Mouse (Mus musculus) olfactory bulb, adult 2 months (tissue): ENCODE measurements at regions not wholly inside any gene's neighbourhood (a gene's known extent, or its start where the extent isn't known, plus 50 kb on each side); places are given as distances from the start of the nearest gene placed in this dataset.

Source experiments
- CTCF ChIP-seq: fragments of 200-500 bp; IDR thresholded peaks from 2 replicates; pipeline ENCODE4 v1.5.1; 2012; ENCODE audit warnings: low read depth, mild to moderate bottlenecking, low read length, moderate library complexity; ENCODE audit not compliant: insufficient read depth
- POLR2A ChIP-seq: fragments of 200-500 bp; IDR thresholded peaks from 2 replicates; pipeline ENCODE4 v1.6.1; 2012; ENCODE audit warnings: mild to moderate bottlenecking, low read depth, low read length, moderate library complexity; ENCODE audit not compliant: insufficient read depth

DNA sequence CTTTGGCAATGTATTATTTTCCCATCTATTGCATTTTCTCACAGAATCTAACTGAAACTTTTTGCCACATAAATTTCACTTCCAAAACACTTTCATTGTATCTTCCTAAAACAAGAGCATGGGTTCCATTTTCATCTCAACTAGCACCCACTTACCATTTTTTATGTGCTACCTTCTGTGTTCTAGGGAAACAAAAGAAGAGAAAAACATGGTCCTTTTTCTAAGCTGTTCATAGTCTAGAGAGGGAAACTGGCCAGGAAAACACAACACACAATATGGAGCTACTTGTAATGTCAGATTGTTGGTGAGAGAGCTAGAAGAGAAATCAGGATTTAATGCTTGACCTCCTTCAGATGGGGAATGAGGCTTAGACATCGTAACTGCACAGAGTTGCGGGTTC, 361.6 kb upstream of the Gm11042 start:
- no peak for TF ChIP-seq CTCF
- no peak for TF ChIP-seq POLR2A
